Mouse (Mus musculus): Measurements from ENCODE around the gene Arcn1. TPM values are rescaled to one million over a fixed set of nuclear protein-coding genes. Genes with fewer than 3 reads are reported as not detected.
A peak's percentile ranks its signal among the peaks of the same experiment; 100 is the strongest.
"Not testable (repeated sequence)": the region's sequence is repeated elsewhere in the genome, so short reads cannot be mapped to it uniquely, and the experiment has no call there.

Gene Arcn1
- polyA plus RNA-seq, 1 experiment, result 50.9 TPM

DNA sequence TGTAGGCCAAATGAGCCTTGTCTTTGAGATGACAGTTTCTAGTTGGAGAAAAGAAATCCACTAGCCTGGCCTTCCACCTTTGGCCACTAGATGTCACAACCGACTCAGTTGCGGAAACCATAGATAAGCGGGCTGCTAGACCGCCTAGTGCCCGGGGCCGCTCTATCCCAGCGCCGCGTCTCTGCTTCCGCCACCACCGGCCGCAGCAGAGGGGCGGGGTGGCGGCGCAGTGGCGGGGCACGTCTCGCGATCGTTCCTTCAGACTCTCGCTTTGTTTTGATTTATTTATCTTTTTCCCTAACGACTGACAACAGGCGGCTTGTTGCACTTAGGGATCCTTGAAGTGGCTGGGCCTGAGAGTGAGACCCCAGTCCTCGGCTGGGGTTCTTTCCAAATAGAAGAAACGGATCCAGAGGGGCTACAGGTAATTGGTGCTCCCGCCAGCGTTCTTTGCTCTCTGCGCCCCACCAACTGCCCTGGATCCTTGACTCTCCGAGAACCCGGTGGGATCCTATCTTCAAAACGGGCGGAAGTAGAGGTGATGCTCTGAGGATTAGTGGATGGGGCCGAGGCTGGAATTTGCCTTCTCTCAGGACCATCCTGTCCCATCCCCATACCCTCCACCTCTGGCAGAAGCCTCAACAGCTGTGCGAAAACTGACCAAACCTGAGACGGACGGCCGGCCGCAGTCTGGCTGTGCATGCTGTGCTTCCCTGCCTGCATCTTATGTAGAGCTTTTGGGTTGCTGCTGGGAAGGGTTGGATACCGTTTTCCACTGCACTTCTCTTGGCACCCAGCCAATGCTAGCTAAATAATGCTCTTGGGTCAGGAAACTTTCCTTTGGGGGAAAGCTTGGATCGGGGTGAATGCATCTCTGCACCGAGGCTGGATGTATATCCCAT, 5.4 kb upstream of the Arcn1 start:
- H3K36me3 ChIP-seq (ENCODE audit: control insufficient read depth, insufficient read depth, low read length), result no peaks in the 10 kb centered on the region
- H3K4me1 ChIP-seq (ENCODE audit: control insufficient read depth, insufficient read depth, low read length), result no peaks in the 10 kb centered on the region
- peak; percentile 97 for DNase-seq
- peak overlapping the region; percentile 71 for H3K27ac ChIP-seq (ENCODE audit: insufficient read depth, low read depth, low read length)
- peak; percentile 85 for TF ChIP-seq CTCF (conservative IDR thresholded peaks at IDR 0.05; ENCODE audit: insufficient read depth, insufficient read length, low read depth, low read length)
- no peak for TF ChIP-seq POLR2A (IDR thresholded peaks at IDR 0.05; ENCODE audit: low read depth, low read length)
- H3K27me3 ChIP-seq (replicated peaks; ENCODE audit: control insufficient read depth, insufficient read depth, low read length), result no peaks in the 10 kb centered on the region
- H3K4me3 ChIP-seq (ENCODE audit: insufficient read depth, low read depth, low read length), result peak overlapping the region; percentile 90
- under 1% methylated on average over 41 of the region's 41 CpGs for WGBS

DNA sequence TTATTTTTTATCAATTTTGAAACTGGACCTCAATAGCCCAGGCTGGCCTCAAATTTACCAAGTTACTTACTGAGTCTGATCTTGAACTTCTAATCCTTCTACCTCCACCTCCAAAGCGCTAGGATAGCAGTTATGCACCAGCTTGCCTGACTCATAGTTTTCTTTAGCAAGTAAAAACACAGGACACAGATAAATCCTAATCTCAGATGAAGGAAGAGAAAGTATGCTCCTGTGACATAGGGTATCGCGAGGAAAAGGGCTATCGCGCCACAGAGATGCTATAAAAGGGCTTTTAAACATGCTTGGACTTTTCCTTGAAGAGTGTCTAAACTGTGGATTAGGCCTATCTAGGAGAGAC, 4.7 kb upstream of the Arcn1 start:
- Histone ChIP-seq H3K27ac (ENCODE audit: insufficient read depth, low read depth, low read length) (peak overlapping the region; percentile 58), H3K36me3 (ENCODE audit: control insufficient read depth, insufficient read depth, low read length) (no peaks in the 10 kb centered on the region), H3K27me3 (replicated peaks; ENCODE audit: control insufficient read depth, insufficient read depth, low read length) (no peaks in the 10 kb centered on the region), H3K4me3 (ENCODE audit: insufficient read depth, low read depth, low read length) (no peak overlapping the region), H3K4me1 (ENCODE audit: control insufficient read depth, insufficient read depth, low read length) (no peaks in the 10 kb centered on the region)
- no peak for DNase-seq
- TF ChIP-seq CTCF (conservative IDR thresholded peaks at IDR 0.05; ENCODE audit: insufficient read depth, insufficient read length, low read depth, low read length) (no peak), POLR2A (IDR thresholded peaks at IDR 0.05; ENCODE audit: low read depth, low read length) (no peak)
- 28% methylated on average over 5 of the region's 5 CpGs for WGBS

DNA sequence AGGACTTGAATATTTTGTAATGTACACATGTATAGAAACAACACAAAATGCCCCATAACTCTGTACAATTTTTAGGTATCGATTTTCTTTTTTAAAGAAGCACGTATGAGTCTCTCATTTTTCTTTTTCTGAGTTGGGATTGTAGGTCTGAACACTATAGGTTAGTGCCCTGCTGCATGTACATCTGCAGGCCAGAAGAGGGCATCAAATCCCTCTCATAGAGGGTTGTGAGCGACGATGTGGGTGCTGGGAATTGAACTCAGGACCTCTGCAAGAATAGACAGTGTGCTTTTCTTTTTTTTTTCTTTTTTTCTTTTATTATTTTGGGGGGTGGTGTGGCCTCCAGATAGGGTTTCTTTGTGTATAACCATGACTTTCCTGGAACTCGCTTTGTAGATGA, 3.7 kb upstream of the Arcn1 start:
- TF ChIP-seq CTCF (conservative IDR thresholded peaks at IDR 0.05; ENCODE audit: insufficient read depth, insufficient read length, low read depth, low read length) (no peak), POLR2A (IDR thresholded peaks at IDR 0.05; ENCODE audit: low read depth, low read length) (no peak)
- no peak overlapping the region for H3K27ac ChIP-seq (ENCODE audit: insufficient read depth, low read depth, low read length)
- H3K36me3 ChIP-seq (ENCODE audit: control insufficient read depth, insufficient read depth, low read length), result no peaks in the 10 kb centered on the region
- no peak overlapping the region for H3K4me3 ChIP-seq (ENCODE audit: insufficient read depth, low read depth, low read length)
- no peaks in the 10 kb centered on the region for H3K27me3 ChIP-seq (replicated peaks; ENCODE audit: control insufficient read depth, insufficient read depth, low read length)
- 94% methylated on average over 5 of the region's 5 CpGs for WGBS
- H3K4me1 ChIP-seq (ENCODE audit: control insufficient read depth, insufficient read depth, low read length), result no peaks in the 10 kb centered on the region
- no peak for DNase-seq

DNA sequence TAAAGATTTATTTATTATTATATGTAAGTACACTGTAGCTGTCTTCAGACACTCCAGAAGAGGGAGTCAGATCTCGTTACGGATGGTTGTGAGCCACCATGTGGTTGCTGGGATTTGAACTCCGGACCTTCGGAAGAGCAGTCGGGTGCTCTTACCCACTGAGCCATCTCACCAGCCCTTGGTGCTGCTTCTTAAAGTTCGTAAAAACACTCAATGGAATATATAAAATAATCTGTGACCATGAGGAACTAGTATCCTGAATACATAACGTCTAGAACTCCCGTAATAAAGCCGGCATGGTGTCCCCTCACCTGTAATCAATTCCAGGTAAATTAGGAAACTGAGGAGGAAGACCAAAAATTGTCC, 367 bp upstream of the Arcn1 start:
- H3K27ac ChIP-seq (ENCODE audit: insufficient read depth, low read depth, low read length), result 0 out of 2 replicates have a peak overlapping the region, but pooled peaks have one; percentile 41
- not testable (repeated sequence) for H3K4me1 ChIP-seq (ENCODE audit: control insufficient read depth, insufficient read depth, low read length); H3K36me3 ChIP-seq (ENCODE audit: control insufficient read depth, insufficient read depth, low read length); H3K27me3 ChIP-seq (replicated peaks; ENCODE audit: control insufficient read depth, insufficient read depth, low read length)
- WGBS, result 37% methylated on average over 7 of the region's 9 CpGs
- peak; percentile 3 for DNase-seq
- H3K4me3 ChIP-seq (ENCODE audit: insufficient read depth, low read depth, low read length), result peak overlapping the region; percentile 100; the same call in 1 of the 2 replicates

DNA sequence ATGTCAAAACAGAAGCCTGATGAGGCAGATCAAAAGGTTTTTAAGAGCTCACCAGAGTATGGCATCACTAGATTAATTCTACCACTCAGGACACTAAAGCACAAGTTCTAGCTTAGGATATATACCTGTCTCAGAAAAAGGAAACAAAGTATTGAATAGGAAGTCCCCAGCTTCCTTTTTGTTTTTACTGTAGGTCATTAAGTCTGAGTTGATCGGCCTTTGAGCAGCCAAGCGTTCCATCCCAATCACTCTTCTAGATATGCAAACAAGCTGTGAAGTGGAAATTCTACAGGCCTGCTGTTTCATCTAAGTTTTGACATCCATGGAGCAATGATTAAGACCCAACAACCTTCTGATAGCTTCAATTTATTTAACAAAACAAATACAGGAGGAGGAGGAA, 6.8 kb downstream of the Arcn1 start:
- peaks cover 12% of the 10 kb centered on the region; the same call in 1 of the 2 replicates for H3K4me1 ChIP-seq (ENCODE audit: control insufficient read depth, insufficient read depth, low read length)
- TF ChIP-seq CTCF (conservative IDR thresholded peaks at IDR 0.05; ENCODE audit: insufficient read depth, insufficient read length, low read depth, low read length) (no peak), POLR2A (IDR thresholded peaks at IDR 0.05; ENCODE audit: low read depth, low read length) (no peak)
- no peak overlapping the region for H3K27ac ChIP-seq (ENCODE audit: insufficient read depth, low read depth, low read length)
- H3K27me3 ChIP-seq (replicated peaks; ENCODE audit: control insufficient read depth, insufficient read depth, low read length), result no peaks in the 10 kb centered on the region
- no peak for DNase-seq
- no peak overlapping the region for H3K4me3 ChIP-seq (ENCODE audit: insufficient read depth, low read depth, low read length)
- 19% methylated on average over 2 of the region's 2 CpGs for WGBS
- H3K36me3 ChIP-seq (ENCODE audit: control insufficient read depth, insufficient read depth, low read length), result peaks cover 7% of the 10 kb centered on the region; the same call in 1 of the 2 replicates

DNA sequence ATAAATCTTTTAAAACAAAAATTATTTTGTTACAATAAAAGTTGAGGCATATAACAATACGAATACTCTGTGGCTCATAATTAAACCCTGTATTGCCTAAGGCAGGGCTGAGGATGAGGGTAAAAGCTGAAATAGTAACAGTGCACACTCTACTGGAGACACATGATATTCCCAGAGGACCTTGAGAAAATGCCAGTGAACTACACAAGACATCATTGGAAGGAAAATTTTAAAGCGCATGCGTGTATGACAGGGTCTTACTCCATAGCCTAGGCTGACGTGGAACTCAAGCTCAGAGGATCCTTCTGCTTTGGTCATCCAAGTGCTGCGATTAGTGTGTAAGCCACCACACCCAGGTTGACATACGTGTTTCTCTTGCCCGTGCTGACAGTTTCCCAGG, 19.2 kb downstream of the Arcn1 start:
- 87% methylated on average over 7 of the region's 7 CpGs for WGBS
- TF ChIP-seq POLR2A (IDR thresholded peaks at IDR 0.05; ENCODE audit: low read depth, low read length) (no peak), CTCF (conservative IDR thresholded peaks at IDR 0.05; ENCODE audit: insufficient read depth, insufficient read length, low read depth, low read length) (no peak)
- Histone ChIP-seq H3K27ac (ENCODE audit: insufficient read depth, low read depth, low read length) (no peak overlapping the region), H3K4me1 (ENCODE audit: control insufficient read depth, insufficient read depth, low read length) (no peaks in the 10 kb centered on the region), H3K4me3 (ENCODE audit: insufficient read depth, low read depth, low read length) (no peak overlapping the region), H3K36me3 (ENCODE audit: control insufficient read depth, insufficient read depth, low read length) (peaks cover 14% of the 10 kb centered on the region), H3K27me3 (replicated peaks; ENCODE audit: control insufficient read depth, insufficient read depth, low read length) (no peaks in the 10 kb centered on the region)
- peak; percentile 36 for DNase-seq

DNA sequence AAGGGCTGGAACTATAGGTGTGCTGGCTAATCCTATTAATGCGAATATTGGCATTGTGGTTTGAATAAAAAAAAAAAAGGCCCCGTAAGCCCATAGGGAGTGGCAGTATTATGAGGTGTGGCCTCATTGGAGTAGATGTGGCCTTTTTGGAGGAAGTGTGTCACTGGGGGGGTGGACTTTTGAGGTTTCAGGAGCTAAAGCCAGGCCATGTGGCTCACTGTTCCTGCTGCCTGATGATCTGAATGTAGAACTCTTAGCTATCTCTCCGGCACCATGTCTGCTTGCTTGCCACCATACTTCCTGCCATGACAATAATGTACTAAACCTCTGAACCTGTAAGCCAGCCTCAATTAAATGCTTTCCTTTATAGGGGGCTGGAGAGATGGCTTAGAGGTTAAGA, 20.3 kb downstream of the Arcn1 start:
- WGBS, result 92% methylated on average over 3 of the region's 3 CpGs
- no peak overlapping the region for H3K27ac ChIP-seq (ENCODE audit: insufficient read depth, low read depth, low read length)
- no peak for DNase-seq

More for the DNA sequence above, 20.3 kb downstream of the Arcn1 start:
- Histone ChIP-seq H3K4me3 (ENCODE audit: insufficient read depth, low read depth, low read length) (no peak overlapping the region), H3K27me3 (replicated peaks; ENCODE audit: control insufficient read depth, insufficient read depth, low read length) (no peaks in the 10 kb centered on the region), H3K36me3 (ENCODE audit: control insufficient read depth, insufficient read depth, low read length) (peaks cover 16% of the 10 kb centered on the region), H3K4me1 (ENCODE audit: control insufficient read depth, insufficient read depth, low read length) (no peaks in the 10 kb centered on the region)
- TF ChIP-seq POLR2A (IDR thresholded peaks at IDR 0.05; ENCODE audit: low read depth, low read length), result no peak
- TF ChIP-seq CTCF (conservative IDR thresholded peaks at IDR 0.05; ENCODE audit: insufficient read depth, insufficient read length, low read depth, low read length), result no peak
